11 mouse cellular contexts compared by ENCODE assay signal in genomic region chr1:88668846-88669810, GRCm38 (mm10). TPM values are rescaled to one million over a fixed set of nuclear protein-coding genes. Genes with fewer than 3 reads are reported as not detected.
DNase-seq lines count a peak whose midpoint lies in the region; ATAC-seq and TF ChIP-seq lines count a peak whose summit lies in the region.
"Had no signal": no experiment of that assay in that cellular context is flagged by ENCODE, and none has a peak within 500 bp of the region (broad histone marks: within the 10 kb centered on the region; RNA-seq: fewer than 3 reads in every experiment).

No protein-coding gene starts in this region.

- WGBS in heart, embryonic 10.5 days, result 29% methylated on average over 14 of the region's 14 CpGs
- WGBS in heart, adult 2 months, result 81% methylated on average over 14 of the region's 14 CpGs
- WGBS in forebrain, embryonic 15.5 days, result 9% methylated on average over 14 of the region's 14 CpGs
- WGBS in midbrain, embryonic 14.5 days, result 4% methylated on average over 14 of the region's 14 CpGs

- H3K36me3 ChIP-seq in heart, embryonic 10.5 days, result no peaks in the 10 kb centered on the region
- H3K36me3 ChIP-seq in heart, adult 2 months (ENCODE audit: control insufficient read depth, insufficient read depth, low read length), result no peaks in the 10 kb centered on the region
- no peaks in the 10 kb centered on the region for H3K36me3 ChIP-seq in forebrain, embryonic 15.5 days
- no peaks in the 10 kb centered on the region for H3K36me3 ChIP-seq in midbrain, embryonic 14.5 days (ENCODE audit: control insufficient read depth, insufficient read depth, low read length)
- H3K36me3 ChIP-seq: liver, embryonic 12.5 days had no signal

- peak overlapping the region; percentile 17; the same call in 1 of the 2 replicates for H3K27ac ChIP-seq in heart, embryonic 10.5 days
- H3K27ac ChIP-seq in heart, adult 2 months, result no peak overlapping the region
- H3K27ac ChIP-seq in forebrain, embryonic 15.5 days (replicated peaks), result peak overlapping the region; percentile 65
- H3K27ac ChIP-seq in midbrain, embryonic 14.5 days (replicated peaks; ENCODE audit: low read depth, low read length), result peak overlapping the region; percentile 69
- H3K27ac ChIP-seq: liver, embryonic 12.5 days had no signal

- no peak for TF ChIP-seq EP300 in heart, adult 2 months (IDR thresholded peaks at IDR 0.05; ENCODE audit: insufficient read depth, low read depth, low read length)

- H3K9ac ChIP-seq in heart, adult 2 months (ENCODE audit: low read depth, low read length), result no peak overlapping the region
- no peak overlapping the region for H3K9ac ChIP-seq in forebrain, embryonic 15.5 days (replicated peaks)
- H3K9ac ChIP-seq in midbrain, embryonic 14.5 days (replicated peaks; ENCODE audit: low read length), result no peak overlapping the region
- H3K9ac ChIP-seq: liver, embryonic 12.5 days had no signal

- H3K79me2 ChIP-seq in heart, adult 2 months (replicated peaks; ENCODE audit: control insufficient read depth, insufficient read depth, low read length), result no peaks in the 10 kb centered on the region

- no peaks in the 10 kb centered on the region for H3K9me3 ChIP-seq in heart, embryonic 10.5 days
- no peaks in the 10 kb centered on the region for H3K9me3 ChIP-seq in forebrain, embryonic 15.5 days
- H3K9me3 ChIP-seq in midbrain, embryonic 14.5 days (ENCODE audit: control insufficient read depth, low read length), result no peaks in the 10 kb centered on the region
- H3K9me3 ChIP-seq: liver, embryonic 12.5 days had no signal

- peaks cover 16% of the 10 kb centered on the region for H3K4me1 ChIP-seq in heart, embryonic 10.5 days
- H3K4me1 ChIP-seq in heart, adult 2 months (ENCODE audit: control insufficient read depth, insufficient read depth, low read length), result no peaks in the 10 kb centered on the region
- H3K4me1 ChIP-seq in forebrain, embryonic 15.5 days, result peaks cover 17% of the 10 kb centered on the region
- peaks cover 20% of the 10 kb centered on the region for H3K4me1 ChIP-seq in midbrain, embryonic 14.5 days (ENCODE audit: control insufficient read depth, insufficient read depth, low read length)
- H3K4me1 ChIP-seq: liver, embryonic 12.5 days had no signal

- no peak for TF ChIP-seq POLR2A in heart, adult 2 months (IDR thresholded peaks at IDR 0.05; ENCODE audit: insufficient read depth, low read depth, low read length)

- H3K4me3 ChIP-seq in heart, embryonic 10.5 days, result no peak overlapping the region
- H3K4me3 ChIP-seq in heart, adult 2 months, result no peak overlapping the region
- no peak overlapping the region for H3K4me3 ChIP-seq in forebrain, embryonic 15.5 days
- H3K4me3 ChIP-seq in midbrain, embryonic 14.5 days (replicated peaks; ENCODE audit: low read depth, low read length), result no peak overlapping the region
- H3K4me3 ChIP-seq: liver, embryonic 12.5 days had no signal

- H3K27me3 ChIP-seq in heart, embryonic 10.5 days (ENCODE audit: insufficient read depth, poor library complexity, severe bottlenecking), result no peaks in the 10 kb centered on the region; the same call in 1 of the 2 replicates
- H3K27me3 ChIP-seq in heart, adult 2 months (ENCODE audit: control insufficient read depth, insufficient read depth, low read length), result no peaks in the 10 kb centered on the region
- no peaks in the 10 kb centered on the region for H3K27me3 ChIP-seq in forebrain, embryonic 15.5 days
- no peaks in the 10 kb centered on the region for H3K27me3 ChIP-seq in midbrain, embryonic 14.5 days (ENCODE audit: control insufficient read depth, insufficient read depth, low read length)
- H3K27me3 ChIP-seq: liver, embryonic 12.5 days; Patski had no signal

- 0 out of 2 replicates have a peak overlapping the region, but pooled peaks have one; percentile 1 for H3K4me2 ChIP-seq in forebrain, embryonic 15.5 days (replicated peaks)
- peak overlapping the region; percentile 1; the same call in 1 of the 2 replicates for H3K4me2 ChIP-seq in midbrain, embryonic 14.5 days (ENCODE audit: low read length)
- H3K4me2 ChIP-seq: liver, embryonic 12.5 days had no signal

- DNase-seq in heart, embryonic 10.5 days (ENCODE audit: low spot score), result no peak
- DNase-seq in heart, adult 2 months, result no peak
- DNase-seq in R1 (ENCODE audit: low read depth, low spot score), result peak; percentile 92
- peak; percentile 56 for DNase-seq in midbrain, embryonic 14.5 days
- no peak for DNase-seq in lung, adult 18-20 months
- no peak for DNase-seq in gastrocnemius, postnatal 36 days
- no peak for DNase-seq in gastrocnemius, adult 8-10 months (ENCODE audit: low spot score in 2 of 2)
- DNase-seq: cerebellum, postnatal 25 days had no signal

- peak; percentile 83 for ATAC-seq in forebrain, embryonic 15.5 days (replicated peaks)
- ATAC-seq in midbrain, embryonic 14.5 days (ENCODE audit: low FRiP score, low TSS enrichment), result 0 out of 2 replicates have a peak, but pooled peaks have one; percentile 46
- ATAC-seq: liver, embryonic 12.5 days had no signal

- no peak for TF ChIP-seq CTCF in heart, adult 2 months (IDR thresholded peaks at IDR 0.05)

- intact Hi-C loops in heart, adult 2 months (cut with DNase I), result no loop called here
- intact Hi-C loops in gastrocnemius, postnatal 36 days (cut with DNase I), result no loop called here

RNA-seq across cellular contexts. Expression of gene Arl4c, which starts 32.9 kb away (rescaled TPM):
- 9.2 and 16.0 TPM in 2 replicates for polyA plus RNA-seq in heart, embryonic 10.5 days (2016; fragmentation: Nextera tagmentation; extraction: Ambion mirVana)
- 1 to 10 TPM; 4.5 to 4.9 TPM for total RNA-seq in heart, adult 2 months (2021)
- 3.4 and 3.6 TPM in 2 replicates for polyA plus RNA-seq in heart, adult 2 months (2012; rRNA removed)
- polyA plus RNA-seq in forebrain, embryonic 15.5 days (2015; fragmentation: Nextera tagmentation; extraction: Ambion mirVana), result 38.1 and 42.4 TPM in 2 replicates
- polyA plus RNA-seq in midbrain, embryonic 14.5 days (2014; fragmentation: Nextera tagmentation; extraction: Ambion mirVana), result 23.4 and 30.3 TPM in 2 replicates
- total RNA-seq in gastrocnemius, postnatal 36 days (2021), result 1 to 10 TPM in 1 of 2 experiments, under 1 TPM in 1; 0.96 to 1.2 TPM
- total RNA-seq in gastrocnemius, adult 8-10 months (2022), result under 1 TPM; 0.11 to 0.63 (median 0.29) TPM

Comparison
In these comparisons a context has a peak if more than half of its experiments do, and no peak if none do; other contexts are left out.
1. DNase-seq: peak in R1 (single experiment) and midbrain, embryonic 14.5 days (single experiment); none in heart, embryonic 10.5 days (single experiment), heart, adult 2 months (0 of 2), lung, adult 18-20 months (0 of 2), gastrocnemius, postnatal 36 days (0 of 2) and gastrocnemius, adult 8-10 months (0 of 2).